Mouse (Mus musculus) erythroblast, embryonic 14.5 days (primary cell): Measurements from ENCODE around the gene Cnot10.

Experiments
- GATA1 ChIP-seq: IDR thresholded peaks from 2 replicates; pipeline ENCODE4 v1.6.1; 2012; ENCODE audit warnings: low read length, inconsistent platforms, mixed read lengths
- TAL1 ChIP-seq: IDR thresholded peaks from 3 replicates; pipeline ENCODE4 v1.6.1; 2012; ENCODE audit warnings: low read length, inconsistent platforms, mixed read lengths

- TF ChIP-seq GATA1 (no peak), TAL1 (no peak)
Observed at GRCm38 (mm10) chr9:114660506-114660905, 20.5 kb upstream of the Cnot10 start.
